Mouse (Mus musculus) stomach, postnatal 0 days (tissue): ENCODE measurements around the gene Apom.

Source experiments
- CTCF ChIP-seq: IDR thresholded peaks from 2 replicates; pipeline ENCODE4 v1.5.1; 2016; ENCODE audit warnings: antibody characterized with exemption, low read depth, mild to moderate bottlenecking, moderate library complexity
- EP300 ChIP-seq: optimal IDR thresholded peaks from 2 replicates; pipeline ENCODE3; 2016; ENCODE audit warnings: antibody characterized with exemption

DNA sequence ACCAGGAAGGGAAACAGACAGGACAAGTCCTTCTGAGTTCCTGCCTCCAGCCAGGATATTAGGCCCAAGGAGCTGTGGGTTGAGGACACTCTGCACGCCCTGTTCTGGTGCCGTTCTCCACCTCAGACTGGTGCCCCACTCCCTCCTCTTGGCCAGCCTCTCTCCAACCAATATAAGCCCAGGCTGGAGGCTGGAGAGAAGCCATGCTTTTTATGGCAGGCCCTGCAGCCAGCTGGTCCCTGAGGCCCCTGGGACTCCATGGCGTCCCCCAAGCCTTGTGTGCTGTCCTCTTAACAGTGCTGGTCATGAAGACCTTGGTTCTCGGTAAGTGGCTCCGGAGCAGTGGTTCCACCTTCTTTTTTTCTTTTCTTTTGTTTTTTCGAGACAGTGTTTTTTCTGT, 23.8 kb downstream of the Apom start, which contains the start of gene Ly6g5c:
- TF ChIP-seq CTCF (no peak), EP300 (no peak)
